ENCODE assay signal across 29 mouse cellular contexts in genomic region chr2:130383205-130383604, GRCm38 (mm10). TPM values are rescaled to one million over a fixed set of nuclear protein-coding genes. Genes with fewer than 3 reads are reported as not detected.
DNase-seq lines count a peak whose midpoint lies in the region; ATAC-seq lines count a peak whose summit lies in the region.
"Had no signal": no experiment of that assay in that cellular context is flagged by ENCODE, and none has a peak within 500 bp of the region (broad histone marks: within the 10 kb centered on the region; RNA-seq: fewer than 3 reads in every experiment).

No protein-coding gene starts in this region.

- no peaks in the 10 kb centered on the region for H3K36me3 ChIP-seq in kidney, embryonic 15.5 days
- H3K36me3 ChIP-seq: embryonic facial prominence, embryonic 13.5 days; embryonic facial prominence, embryonic 15.5 days; forebrain, embryonic 10.5 days; forebrain, embryonic 12.5 days; G1E had no signal

- 26% methylated on average over 3 of the region's 3 CpGs for WGBS in kidney, embryonic 15.5 days

- H3K9ac ChIP-seq in kidney, embryonic 15.5 days: no peak overlapping the region
- H3K9ac ChIP-seq: embryonic facial prominence, embryonic 13.5 days; embryonic facial prominence, embryonic 15.5 days; forebrain, embryonic 12.5 days had no signal

- H3K27me3 ChIP-seq in kidney, embryonic 15.5 days: no peaks in the 10 kb centered on the region
- H3K27me3 ChIP-seq: embryonic facial prominence, embryonic 15.5 days had no signal

- ATAC-seq in kidney, embryonic 15.5 days (replicated peaks; ENCODE audit: low FRiP score): peak; percentile 56; the same call in 1 of the 2 replicates
- ATAC-seq: activated CD4-positive, CD25-positive, alpha-beta regulatory T cell, adult 4 months; CD4-positive, CD25-positive, alpha-beta regulatory T cell, adult 4 months; forebrain, embryonic 14.5 days; forebrain, embryonic 16.5 days; Patski had no signal

- no peak overlapping the region for H3K4me3 ChIP-seq in kidney, embryonic 15.5 days (replicated peaks)
- H3K4me3 ChIP-seq: embryonic facial prominence, embryonic 13.5 days; embryonic facial prominence, embryonic 15.5 days; erythroblast, embryonic 14.5 days; forebrain, embryonic 10.5 days; forebrain, embryonic 12.5 days had no signal

- H3K27ac ChIP-seq in kidney, embryonic 15.5 days: no peak overlapping the region; the same call in 1 of the 2 replicates
- H3K27ac ChIP-seq: embryonic facial prominence, embryonic 13.5 days; embryonic facial prominence, embryonic 15.5 days; forebrain, embryonic 10.5 days; forebrain, embryonic 12.5 days had no signal

- H3K4me1 ChIP-seq in kidney, embryonic 15.5 days: peaks cover 8% of the 10 kb centered on the region; the same call in 1 of the 2 replicates
- H3K4me1 ChIP-seq: embryonic facial prominence, embryonic 15.5 days; forebrain, embryonic 12.5 days had no signal

- H3K9me3 ChIP-seq in kidney, embryonic 15.5 days (replicated peaks): no peaks in the 10 kb centered on the region
- H3K9me3 ChIP-seq: embryonic facial prominence, embryonic 13.5 days; embryonic facial prominence, embryonic 15.5 days; forebrain, embryonic 10.5 days; forebrain, embryonic 12.5 days; G1E had no signal

- DNase-seq in kidney, postnatal 14 days: no peak
- peak; percentile 19 for DNase-seq in 416B (ENCODE audit: low read depth)
- peak; percentile 5 for DNase-seq in brain, adult 2 months (ENCODE audit: low read depth, low spot score)
- DNase-seq in thymus, postnatal 25 days: no peak
- DNase-seq: adrenal gland, adult 8-10 months; adrenal gland, postnatal 14 days; adrenal gland, postnatal 36 days; B cell, adult 2 months; cerebellum, adult 11 months; cerebellum, adult 18-20 months; cerebellum, adult 8-10 months; cerebellum, adult 9-11 months; cerebellum, postnatal 14 days; cerebellum, postnatal 36 days; embryo, embryonic 11 days had no signal

- no peak overlapping the region for H3K4me2 ChIP-seq in kidney, embryonic 15.5 days
- H3K4me2 ChIP-seq: embryonic facial prominence, embryonic 13.5 days; embryonic facial prominence, embryonic 15.5 days; forebrain, embryonic 12.5 days had no signal

RNA-seq across cellular contexts. Expression of gene Cpxm1, which starts 14.2 kb away (rescaled TPM):
- polyA plus RNA-seq in kidney, embryonic 15.5 days (2015; fragmentation: Nextera tagmentation; extraction: Ambion mirVana): 82.1 and 87.4 TPM in 2 replicates
- polyA plus RNA-seq: erythroblast, embryonic 14.5 days; G1E had no signal

RNA-seq across cellular contexts. Expression of gene Gm28372, which starts 21.8 kb away (rescaled TPM):
- polyA plus RNA-seq in kidney, embryonic 15.5 days (2015; fragmentation: Nextera tagmentation; extraction: Ambion mirVana): 0.09 TPM in 1 of 2 replicates, not detected in the other
- polyA plus RNA-seq: activated CD4-positive, CD25-positive, alpha-beta regulatory T cell, adult 4 months; brain, embryonic 14.5 days; CD4-positive, CD25-positive, alpha-beta regulatory T cell, adult 4 months; embryonic facial prominence, embryonic 11.5 days; embryonic facial prominence, embryonic 13.5 days; embryonic facial prominence, embryonic 15.5 days; erythroblast, embryonic 14.5 days; forebrain, embryonic 12.5 days; forebrain, embryonic 14.5 days; forebrain, embryonic 16.5 days; G1E had no signal

RNA-seq across cellular contexts. Expression of gene 1700020A23Rik, which starts 21.9 kb away (rescaled TPM):
- not detected in 2 replicates for polyA plus RNA-seq in kidney, embryonic 15.5 days (2015; fragmentation: Nextera tagmentation; extraction: Ambion mirVana)
- polyA plus RNA-seq: activated CD4-positive, CD25-positive, alpha-beta regulatory T cell, adult 4 months; brain, embryonic 14.5 days; CD4-positive, CD25-positive, alpha-beta regulatory T cell, adult 4 months; embryonic facial prominence, embryonic 11.5 days; embryonic facial prominence, embryonic 13.5 days; erythroblast, embryonic 14.5 days; forebrain, embryonic 12.5 days; forebrain, embryonic 14.5 days; G1E; Patski had no signal

RNA-seq across cellular contexts. Expression of gene Tmem239, which starts 23.1 kb away (rescaled TPM):
- not detected in 2 replicates for polyA plus RNA-seq in kidney, embryonic 15.5 days (2015; fragmentation: Nextera tagmentation; extraction: Ambion mirVana)
- polyA plus RNA-seq: activated CD4-positive, CD25-positive, alpha-beta regulatory T cell, adult 4 months; brain, embryonic 14.5 days; CD4-positive, CD25-positive, alpha-beta regulatory T cell, adult 4 months; embryonic facial prominence, embryonic 11.5 days; embryonic facial prominence, embryonic 15.5 days; erythroblast, embryonic 14.5 days; forebrain, embryonic 10.5 days; forebrain, embryonic 12.5 days; forebrain, embryonic 14.5 days; G1E; Patski had no signal

RNA-seq across cellular contexts. Expression of gene Vps16, which starts 40.9 kb away (rescaled TPM):
- 101 and 103 TPM in 2 replicates for polyA plus RNA-seq in kidney, embryonic 15.5 days (2015; fragmentation: Nextera tagmentation; extraction: Ambion mirVana)

Comparison
In these comparisons a context has a peak if more than half of its experiments do, and no peak if none do; other contexts are left out.
1. DNase-seq: peak in 416B (single experiment) and brain, adult 2 months (single experiment); none in kidney, postnatal 14 days (single experiment) and thymus, postnatal 25 days (single experiment).